Comparison of ENCODE assay signal across 14 mouse cellular contexts in genomic region chr15:99614273-99614672, GRCm38 (mm10). TPM values are rescaled to one million over a fixed set of nuclear protein-coding genes. Genes with fewer than 3 reads are reported as not detected.
DNase-seq lines count a peak whose midpoint lies in the region; ATAC-seq and TF ChIP-seq lines count a peak whose summit lies in the region.
"Had no signal": no experiment of that assay in that cellular context is flagged by ENCODE, and none has a peak within 500 bp of the region (broad histone marks: within the 10 kb centered on the region; RNA-seq: fewer than 3 reads in every experiment).

No protein-coding gene starts in this region.

- no peaks in the 10 kb centered on the region for H3K79me2 ChIP-seq in heart, adult 2 months (replicated peaks; ENCODE audit: control insufficient read depth, insufficient read depth, low read length)

- H3K4me3 ChIP-seq in heart, embryonic 16.5 days (ENCODE audit: low read length), result no peak overlapping the region
- H3K4me3 ChIP-seq in heart, adult 2 months, result no peak overlapping the region
- H3K4me3 ChIP-seq in stomach, embryonic 15.5 days (replicated peaks), result no peak overlapping the region
- H3K4me3 ChIP-seq in stomach, postnatal 0 days (ENCODE audit: low read depth, low read length), result no peak overlapping the region

- no peak for TF ChIP-seq EP300 in heart, adult 2 months (IDR thresholded peaks at IDR 0.05; ENCODE audit: insufficient read depth, low read depth, low read length)
- TF ChIP-seq EP300 in stomach, postnatal 0 days (optimal IDR thresholded peaks at IDR 0.05), result no peak

- peaks cover 11% of the 10 kb centered on the region for H3K4me1 ChIP-seq in heart, embryonic 16.5 days (ENCODE audit: control insufficient read depth, insufficient read depth, low read length)
- H3K4me1 ChIP-seq in heart, adult 2 months (ENCODE audit: control insufficient read depth, insufficient read depth, low read length), result no peaks in the 10 kb centered on the region
- H3K4me1 ChIP-seq in stomach, embryonic 15.5 days, result peaks cover 17% of the 10 kb centered on the region
- 0 out of 2 replicates have a peak, but pooled peaks cover 2% of the 10 kb centered on the region for H3K4me1 ChIP-seq in stomach, postnatal 0 days (replicated peaks; ENCODE audit: control insufficient read depth, insufficient read depth)

- TF ChIP-seq POLR2A in heart, adult 2 months (IDR thresholded peaks at IDR 0.05; ENCODE audit: insufficient read depth, low read depth, low read length), result no peak

- ATAC-seq in heart, embryonic 16.5 days (replicated peaks; ENCODE audit: extremely low read depth, insufficient read depth, low FRiP score), result 0 out of 2 replicates have a peak, but pooled peaks have one; percentile 12
- ATAC-seq in stomach, embryonic 15.5 days (ENCODE audit: insufficient read depth, low FRiP score, low read depth), result no peak
- ATAC-seq in stomach, postnatal 0 days (ENCODE audit: low FRiP score, low TSS enrichment), result no peak
- ATAC-seq: forebrain, embryonic 14.5 days had no signal

- intact Hi-C loops in heart, adult 2 months (cut with DNase I), result no loop called here

- 44% methylated on average over 13 of the region's 13 CpGs for WGBS in heart, embryonic 16.5 days
- 52% methylated on average over 13 of the region's 13 CpGs for WGBS in heart, adult 2 months
- 69% methylated on average over 13 of the region's 13 CpGs for WGBS in stomach, embryonic 15.5 days
- 63% methylated on average over 13 of the region's 13 CpGs for WGBS in stomach, postnatal 0 days

- peaks cover 13% of the 10 kb centered on the region for H3K27me3 ChIP-seq in heart, embryonic 16.5 days (ENCODE audit: control insufficient read depth, insufficient read depth, low read length)
- H3K27me3 ChIP-seq in heart, adult 2 months (ENCODE audit: control insufficient read depth, insufficient read depth, low read length), result 0 out of 2 replicates have a peak, but pooled peaks cover 2% of the 10 kb centered on the region
- H3K27me3 ChIP-seq in stomach, embryonic 15.5 days (replicated peaks), result peaks cover 7% of the 10 kb centered on the region; the same call in 1 of the 2 replicates
- no peaks in the 10 kb centered on the region for H3K27me3 ChIP-seq in stomach, postnatal 0 days (ENCODE audit: control insufficient read depth, insufficient read depth, low read length)

- no peak overlapping the region for H3K27ac ChIP-seq in heart, embryonic 16.5 days (ENCODE audit: low read length)
- no peak overlapping the region for H3K27ac ChIP-seq in heart, adult 2 months
- H3K27ac ChIP-seq in stomach, embryonic 15.5 days, result 0 out of 2 replicates have a peak overlapping the region, but pooled peaks have one; percentile 9
- no peak overlapping the region for H3K27ac ChIP-seq in stomach, postnatal 0 days (replicated peaks)

- TF ChIP-seq CTCF in heart, adult 2 months (IDR thresholded peaks at IDR 0.05), result no peak
- no peak for TF ChIP-seq CTCF in stomach, postnatal 0 days (IDR thresholded peaks at IDR 0.05; ENCODE audit: low read depth)

- H3K36me3 ChIP-seq in heart, embryonic 16.5 days (ENCODE audit: control insufficient read depth, insufficient read depth), result no peaks in the 10 kb centered on the region
- no peaks in the 10 kb centered on the region for H3K36me3 ChIP-seq in heart, adult 2 months (ENCODE audit: control insufficient read depth, insufficient read depth, low read length)
- H3K36me3 ChIP-seq in stomach, embryonic 15.5 days, result no peaks in the 10 kb centered on the region
- no peaks in the 10 kb centered on the region for H3K36me3 ChIP-seq in stomach, postnatal 0 days (ENCODE audit: control insufficient read depth, insufficient read depth, low read length)

- peak overlapping the region; percentile 48 for H3K4me2 ChIP-seq in heart, embryonic 16.5 days (ENCODE audit: low read depth, low read length)
- H3K4me2 ChIP-seq in stomach, embryonic 15.5 days, result 0 out of 2 replicates have a peak overlapping the region, but pooled peaks have one; percentile 8
- H3K4me2 ChIP-seq in stomach, postnatal 0 days (replicated peaks; ENCODE audit: low read depth), result no peak overlapping the region

- no peaks in the 10 kb centered on the region for H3K9me3 ChIP-seq in heart, embryonic 16.5 days (replicated peaks; ENCODE audit: control insufficient read depth, low read length)
- no peaks in the 10 kb centered on the region for H3K9me3 ChIP-seq in stomach, embryonic 15.5 days
- no peaks in the 10 kb centered on the region for H3K9me3 ChIP-seq in stomach, postnatal 0 days (ENCODE audit: control insufficient read depth, low read length)

- H3K9ac ChIP-seq in heart, embryonic 16.5 days (ENCODE audit: low read length), result no peak overlapping the region
- no peak overlapping the region for H3K9ac ChIP-seq in heart, adult 2 months (ENCODE audit: low read depth, low read length)
- no peak overlapping the region for H3K9ac ChIP-seq in stomach, embryonic 15.5 days
- no peak overlapping the region for H3K9ac ChIP-seq in stomach, postnatal 0 days (ENCODE audit: low read length)

- DNase-seq in cerebellum, adult 11 months, result peak; percentile 14
- DNase-seq in cerebellum, postnatal 4 days (ENCODE audit: low spot score in 2 of 2), result no peak
- DNase-seq in heart, adult 2 months, result no peak
- no peak for DNase-seq in stomach, postnatal 0 days (ENCODE audit: low spot score)
- DNase-seq in urinary bladder, postnatal 14 days (ENCODE audit: low spot score), result no peak
- no peak for DNase-seq in B cell, adult 2 months
- DNase-seq: kidney, adult 11 months; right cerebral cortex, postnatal 14 days had no signal

RNA-seq across cellular contexts. Expression of gene Aqp6, which starts 13.1 kb away (rescaled TPM):
- not detected in 2 replicates for polyA plus RNA-seq in heart, embryonic 16.5 days (2015; fragmentation: Nextera tagmentation; extraction: Ambion mirVana)
- total RNA-seq in heart, adult 2 months (2021), result under 1 TPM; 0.18 to 0.27 TPM
- 0.08 and 0.18 TPM in 2 replicates for polyA plus RNA-seq in heart, adult 2 months (2012; rRNA removed)
- polyA plus RNA-seq in stomach, embryonic 15.5 days (2015; fragmentation: Nextera tagmentation; extraction: Ambion mirVana), result not detected in 2 replicates
- polyA plus RNA-seq in stomach, postnatal 0 days (2015; fragmentation: Nextera tagmentation; extraction: Ambion mirVana), result not detected in 2 replicates
- total RNA-seq: gastrocnemius, postnatal 4 days had no signal
- polyA plus RNA-seq: stomach, embryonic 16.5 days had no signal

RNA-seq across cellular contexts. Expression of gene Aqp5, which starts 23.7 kb away (rescaled TPM):
- 1.0 and 1.3 TPM in 2 replicates for polyA plus RNA-seq in heart, embryonic 16.5 days (2015; fragmentation: Nextera tagmentation; extraction: Ambion mirVana)
- under 1 TPM in 1 of 2 experiments, not detected in 1; 0.42 TPM for total RNA-seq in heart, adult 2 months (2021)
- 0.91 and 7.2 TPM in 2 replicates for polyA plus RNA-seq in heart, adult 2 months (2012; rRNA removed)
- 0.30 and 0.43 TPM in 2 replicates for polyA plus RNA-seq in stomach, embryonic 15.5 days (2015; fragmentation: Nextera tagmentation; extraction: Ambion mirVana)
- 0.72 and 1.9 TPM in 2 replicates for polyA plus RNA-seq in stomach, postnatal 0 days (2015; fragmentation: Nextera tagmentation; extraction: Ambion mirVana)
- total RNA-seq: gastrocnemius, postnatal 4 days had no signal
- polyA plus RNA-seq: stomach, embryonic 16.5 days had no signal

RNA-seq across cellular contexts. Expression of gene Aqp2, which starts 35.4 kb away (rescaled TPM):
- polyA plus RNA-seq in heart, embryonic 16.5 days (2015; fragmentation: Nextera tagmentation; extraction: Ambion mirVana), result 0.09 TPM in 1 of 2 replicates, not detected in the other
- under 1 TPM in 1 of 2 experiments, not detected in 1; 0.34 TPM for total RNA-seq in heart, adult 2 months (2021)
- 0.23 and 0.26 TPM in 2 replicates for polyA plus RNA-seq in heart, adult 2 months (2012; rRNA removed)
- polyA plus RNA-seq in stomach, embryonic 15.5 days (2015; fragmentation: Nextera tagmentation; extraction: Ambion mirVana), result not detected in 2 replicates
- not detected in 2 replicates for polyA plus RNA-seq in stomach, postnatal 0 days (2015; fragmentation: Nextera tagmentation; extraction: Ambion mirVana)
- total RNA-seq: ES-E14; gastrocnemius, postnatal 4 days had no signal
- polyA plus RNA-seq: forebrain, embryonic 14.5 days; stomach, embryonic 16.5 days had no signal

RNA-seq across cellular contexts. Expression of gene Racgap1, which starts 37.2 kb away (rescaled TPM):
- polyA plus RNA-seq in heart, embryonic 16.5 days (2015; fragmentation: Nextera tagmentation; extraction: Ambion mirVana), result 129 and 134 TPM in 2 replicates
- total RNA-seq in heart, adult 2 months (2021), result 1 to 10 TPM; 1.5 to 1.9 TPM
- 1.6 and 2.0 TPM in 2 replicates for polyA plus RNA-seq in heart, adult 2 months (2012; rRNA removed)
- 115 and 124 TPM in 2 replicates for polyA plus RNA-seq in stomach, embryonic 15.5 days (2015; fragmentation: Nextera tagmentation; extraction: Ambion mirVana)
- 29.8 and 35.9 TPM in 2 replicates for polyA plus RNA-seq in stomach, postnatal 0 days (2015; fragmentation: Nextera tagmentation; extraction: Ambion mirVana)

RNA-seq across cellular contexts. Expression of gene Asic1, which starts 55.9 kb away (rescaled TPM):
- 1.6 TPM in 2 replicates for polyA plus RNA-seq in heart, embryonic 16.5 days (2015; fragmentation: Nextera tagmentation; extraction: Ambion mirVana)
- under 1 TPM; 0.42 to 0.50 TPM for total RNA-seq in heart, adult 2 months (2021)
- polyA plus RNA-seq in heart, adult 2 months (2012; rRNA removed), result 1.3 TPM in 2 replicates
- 1.6 and 2.3 TPM in 2 replicates for polyA plus RNA-seq in stomach, embryonic 15.5 days (2015; fragmentation: Nextera tagmentation; extraction: Ambion mirVana)
- polyA plus RNA-seq in stomach, postnatal 0 days (2015; fragmentation: Nextera tagmentation; extraction: Ambion mirVana), result 1.0 and 1.2 TPM in 2 replicates
